Mouse (Mus musculus) kidney, postnatal 10 days (tissue): ENCODE measurements at regions not wholly inside any gene's neighbourhood (a gene's known extent, or its start where the extent isn't known, plus 50 kb on each side); places are given as distances from the start of the nearest gene placed in this dataset.

Source experiments
- DNase-seq: peaks from one replicate; pipeline ENCODE4 v3.0.0; 2021; ENCODE audit warnings: mixed read lengths

DNA sequence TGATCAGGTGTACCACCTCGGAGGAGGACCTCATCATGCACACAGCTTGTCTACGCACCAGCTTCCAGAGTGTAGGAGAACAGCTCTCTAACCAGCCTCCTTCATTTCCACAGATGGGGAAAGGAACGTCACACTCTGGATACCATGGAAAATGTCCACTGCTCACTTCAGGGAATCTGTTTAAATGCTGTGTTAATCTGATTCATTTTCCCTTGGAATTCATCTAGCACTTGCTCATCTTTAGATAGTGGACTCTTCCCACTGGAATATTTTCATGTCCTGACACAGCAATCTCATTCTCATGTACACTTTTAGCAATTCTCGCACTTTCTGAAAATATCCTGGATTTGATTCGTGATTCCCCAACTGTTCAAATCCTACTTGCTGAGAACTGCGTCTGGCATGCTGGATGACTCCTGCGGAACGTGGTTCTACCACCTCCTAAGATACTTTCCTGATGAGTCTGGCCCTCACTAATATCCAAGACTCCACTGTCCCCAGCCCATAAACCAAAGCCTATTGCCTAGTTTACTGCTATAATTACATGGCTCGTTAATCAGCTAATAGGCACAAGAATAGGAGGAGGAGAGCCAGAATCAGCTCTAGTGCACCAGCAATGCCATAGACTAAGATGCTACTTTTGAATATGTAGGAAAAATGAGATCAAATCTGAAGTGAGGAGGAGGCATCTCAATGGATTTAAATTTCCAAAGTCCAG lies 56.0 kb upstream of the Bdnf start:
- DNase-seq = no peak

DNA sequence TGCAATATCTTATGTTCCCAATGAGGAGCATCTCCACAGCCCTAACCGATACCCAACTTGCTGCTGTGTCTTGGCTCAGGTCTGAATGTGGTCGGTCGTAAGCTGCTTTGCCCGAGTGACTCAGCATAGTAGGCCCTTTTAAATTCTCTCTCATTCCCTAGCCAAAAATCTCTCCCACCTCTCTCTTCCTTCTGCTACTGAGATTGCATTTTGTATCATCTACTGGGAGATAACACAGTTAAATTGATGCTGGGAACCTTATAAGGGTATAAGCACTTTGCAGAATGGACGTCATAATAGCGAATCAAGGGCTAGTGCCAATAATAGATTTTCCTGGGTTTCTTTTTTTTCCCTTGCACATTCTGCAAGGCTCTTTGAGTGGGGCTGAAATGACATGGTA lies 54.8 kb upstream of the Bdnf start:
- DNase-seq = no peak

DNA sequence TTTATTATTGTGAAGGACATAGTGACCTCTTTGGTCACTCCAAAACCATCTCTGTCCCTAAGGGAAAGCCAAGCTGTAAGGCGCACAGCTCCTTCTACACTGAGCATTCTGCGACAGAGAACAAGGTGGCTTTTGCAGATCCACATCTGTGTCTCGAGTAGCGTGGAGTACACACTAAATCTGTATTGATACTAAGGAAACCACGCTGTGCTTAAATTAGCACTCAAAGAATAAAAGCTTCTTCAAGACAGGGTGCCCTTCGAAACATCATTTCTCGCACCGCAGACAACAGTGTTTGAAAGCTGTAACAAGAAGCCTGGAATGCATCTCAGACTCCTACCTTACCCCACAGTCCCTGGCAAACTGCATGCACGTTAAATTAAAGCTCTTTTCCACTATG lies 52.9 kb upstream of the Bdnf start:
- no peak for DNase-seq
